Mouse (Mus musculus): Measurements from ENCODE around the gene Hus1b. TPM values are rescaled to one million over a fixed set of nuclear protein-coding genes. Genes with fewer than 3 reads are reported as not detected.

Gene Hus1b
- total RNA-seq (2021) = under 1 TPM; 0.46 to 0.96 TPM
- long read RNA-seq, experiment 1 = 0 reads
- long read RNA-seq, experiment 2 = 0 reads

DNA sequence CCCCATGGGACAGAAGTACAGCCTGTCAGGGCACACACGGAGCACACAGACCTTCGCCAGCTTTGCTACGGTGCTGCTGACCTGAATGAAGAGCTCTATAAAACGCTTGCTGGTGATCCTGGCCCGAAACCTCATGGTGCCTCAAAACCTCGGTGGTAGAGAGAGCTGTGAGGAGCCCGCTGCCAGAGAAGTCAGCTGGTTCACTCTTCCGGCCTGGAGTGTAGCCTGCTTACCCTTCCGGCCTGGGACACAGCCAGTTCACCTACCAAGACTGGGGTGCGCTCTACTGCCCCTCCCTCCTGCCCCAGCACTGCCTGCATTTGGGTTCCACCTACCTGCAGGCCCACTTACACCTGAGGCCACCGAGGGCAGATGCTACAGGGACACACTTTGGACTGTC lies at the start of gene Hus1b:
Gene Hus1b (minus strand): TSS at position 220 of the 400 bp plus-strand sequence.
- no peak for DNase-seq

DNA sequence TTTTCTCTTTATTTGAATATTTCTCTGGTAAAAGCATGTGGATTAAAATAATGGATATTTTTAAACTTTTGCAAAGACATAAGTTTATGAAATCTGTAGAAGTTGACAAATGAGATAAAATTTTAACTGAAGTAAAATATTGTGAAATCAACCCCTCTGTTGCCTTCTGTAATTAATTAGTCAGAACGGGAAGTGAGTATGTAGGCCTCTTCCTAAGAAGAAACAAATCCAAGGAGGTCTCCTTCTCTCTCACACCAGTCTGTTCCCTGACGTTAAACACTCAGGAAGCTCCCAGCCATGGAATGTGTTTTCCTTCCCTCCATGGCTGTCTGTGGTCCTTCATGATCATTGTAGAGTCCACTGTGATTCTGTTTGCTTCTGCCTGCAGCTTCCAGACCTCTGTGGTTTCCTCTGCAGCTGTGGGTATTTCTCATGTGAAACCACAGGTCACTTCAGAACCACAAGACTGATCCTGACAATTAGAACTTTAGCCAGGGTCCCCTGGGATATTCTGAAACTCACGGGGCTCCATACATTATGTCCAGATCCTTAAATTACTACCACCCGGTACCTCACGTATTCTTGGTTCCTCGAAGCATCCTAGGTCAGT lies 46.8 kb upstream of the Hus1b start:
- DNase-seq = no peak

DNA sequence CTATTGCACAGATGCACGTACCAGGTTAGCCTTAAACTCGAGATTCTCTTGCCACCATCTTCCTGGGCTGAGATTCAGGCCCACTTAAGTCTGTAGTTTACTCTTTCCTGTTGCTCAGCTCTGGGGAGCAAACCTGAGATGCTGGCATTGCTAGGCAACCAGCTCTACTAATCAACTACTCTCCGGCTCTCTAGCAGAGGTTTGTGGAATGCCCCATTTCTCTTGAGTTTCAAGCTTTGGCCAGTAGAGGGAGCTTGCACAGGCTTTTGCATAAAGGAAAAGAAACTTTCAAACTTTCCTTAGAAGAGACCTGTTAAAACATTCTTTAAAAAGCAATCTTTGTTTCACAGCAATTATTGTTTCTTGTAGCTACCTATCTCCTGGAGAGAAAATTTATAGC lies 46.3 kb upstream of the Hus1b start:
- DNase-seq = peak; percentile 14 to 49

DNA sequence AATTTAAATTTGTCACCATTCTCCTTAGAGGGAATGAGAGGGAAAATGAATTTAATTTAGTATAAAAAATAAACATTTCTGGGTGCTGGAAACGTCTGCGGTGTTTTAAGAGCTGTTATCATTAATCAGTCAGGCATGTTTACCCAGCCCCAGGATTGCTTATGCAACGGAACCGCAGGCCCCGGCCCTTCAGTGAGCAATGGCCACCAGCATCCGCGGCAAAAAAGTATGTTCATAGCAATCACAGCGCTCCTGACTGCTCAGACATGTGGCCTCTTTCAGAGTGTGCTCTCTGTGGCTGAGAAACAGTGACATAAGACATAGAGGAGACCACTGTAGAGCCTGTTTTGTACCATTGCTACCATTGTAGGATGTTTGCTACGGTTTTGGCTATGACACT lies 42.7 kb upstream of the Hus1b start:
- DNase-seq = no peak

DNA sequence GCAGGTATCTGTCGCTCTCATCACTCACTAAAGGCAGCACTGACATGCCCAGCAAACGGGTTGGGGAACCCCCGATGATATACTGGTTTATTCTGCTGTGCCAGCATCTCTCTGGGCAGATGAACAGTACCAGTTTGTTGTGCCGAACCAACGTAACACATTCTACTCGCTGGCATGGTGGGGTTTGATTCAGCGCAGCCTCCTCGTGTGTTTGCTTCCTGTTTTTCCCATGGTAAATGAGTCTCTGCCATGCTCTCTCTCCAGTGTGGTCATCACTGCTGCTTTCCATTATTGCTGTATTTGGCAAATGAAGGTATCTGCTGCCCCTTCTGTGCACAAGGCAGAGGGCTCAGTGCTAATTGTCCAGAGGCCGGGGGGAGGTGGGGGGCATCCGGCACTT lies 42.2 kb upstream of the Hus1b start:
- DNase-seq = no peak

DNA sequence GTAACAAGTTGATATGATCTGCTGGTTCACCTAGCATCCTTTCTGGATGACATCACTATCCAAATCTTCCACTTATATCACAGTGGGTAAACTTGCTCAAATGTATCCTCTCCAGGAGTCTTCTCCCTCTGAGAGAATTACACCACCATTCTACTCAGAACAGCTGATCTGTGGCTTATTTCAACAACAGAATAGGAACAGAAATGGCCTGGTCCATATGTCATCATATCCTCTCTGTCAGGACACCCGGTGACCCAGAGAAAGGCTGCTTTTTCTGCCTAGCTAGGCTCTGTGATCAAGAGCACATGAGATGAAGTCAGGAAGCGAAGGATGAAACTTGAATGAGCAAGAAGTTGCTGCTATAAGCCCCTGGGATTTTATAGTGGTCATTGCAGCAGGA lies 40.1 kb upstream of the Hus1b start:
- no peak for DNase-seq

DNA sequence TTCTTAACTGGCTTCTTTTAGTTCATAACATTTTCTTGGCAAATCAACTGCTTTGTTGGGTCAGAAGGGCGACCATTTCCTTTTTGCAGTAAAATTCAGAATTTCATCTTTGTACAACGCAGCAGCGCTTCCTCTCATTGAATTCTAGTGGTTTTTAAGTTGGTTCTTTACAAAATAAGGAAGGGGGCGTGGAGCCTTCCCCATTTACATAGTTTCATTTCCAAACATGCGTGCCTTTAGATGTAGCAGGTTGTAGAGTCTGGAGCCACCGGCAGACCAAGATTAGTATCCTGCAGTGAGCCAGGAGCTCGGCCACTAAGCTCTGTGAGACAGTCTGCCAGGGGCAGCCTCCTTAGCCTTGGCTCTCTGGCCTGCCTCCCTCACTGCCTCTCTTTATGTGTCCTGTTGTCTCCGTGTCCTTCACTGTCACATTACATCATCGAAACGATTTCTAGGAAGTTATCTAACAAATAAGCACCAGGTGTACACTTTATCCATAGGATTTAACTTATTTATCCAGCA lies 39.4 kb upstream of the Hus1b start:
- peak in 1 of 2 experiments; percentile 2 for DNase-seq

DNA sequence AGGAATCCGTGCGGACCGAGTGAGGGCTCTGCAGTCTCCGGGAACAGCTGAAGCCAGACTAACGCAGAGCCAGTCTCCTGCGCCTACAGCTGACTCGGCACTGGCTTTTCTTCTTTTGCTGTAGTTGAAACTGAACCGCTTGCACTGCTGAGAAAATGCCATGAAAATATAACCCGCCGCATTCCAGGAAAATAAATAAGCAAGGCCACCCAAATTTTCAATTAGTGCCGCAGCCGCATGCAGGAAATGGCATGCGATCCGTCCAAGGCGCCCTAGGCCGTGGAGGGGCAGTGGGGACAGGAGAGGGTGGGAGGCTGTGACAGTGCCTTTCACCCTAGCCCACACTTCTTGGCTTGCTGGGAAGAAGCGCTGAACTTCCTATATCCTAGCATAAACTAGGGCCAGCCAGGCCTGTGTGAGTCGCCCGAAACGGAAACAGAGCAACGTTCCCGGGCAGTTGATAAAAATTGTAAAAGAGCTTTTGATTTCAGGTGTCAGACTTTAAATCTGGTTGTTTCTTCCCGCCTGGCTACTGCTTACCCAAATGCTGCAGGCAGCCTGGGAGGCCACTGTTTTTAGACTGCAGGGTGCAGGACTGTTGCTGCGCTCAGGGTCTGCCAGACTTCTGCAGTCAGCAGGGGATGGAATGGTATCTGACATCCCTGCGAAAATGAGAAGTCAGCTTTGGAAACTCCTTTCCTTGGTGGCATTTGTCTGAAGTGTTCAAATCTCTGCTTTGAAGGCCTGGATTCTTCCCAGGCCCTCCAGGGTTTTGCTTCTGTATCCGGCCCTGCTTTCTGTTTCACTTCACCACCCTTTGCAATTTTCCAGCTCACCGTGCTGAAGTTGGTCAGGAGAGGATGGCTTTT lies 38.3 kb upstream of the Hus1b start:
- peak; percentile 67 to 70 for DNase-seq

DNA sequence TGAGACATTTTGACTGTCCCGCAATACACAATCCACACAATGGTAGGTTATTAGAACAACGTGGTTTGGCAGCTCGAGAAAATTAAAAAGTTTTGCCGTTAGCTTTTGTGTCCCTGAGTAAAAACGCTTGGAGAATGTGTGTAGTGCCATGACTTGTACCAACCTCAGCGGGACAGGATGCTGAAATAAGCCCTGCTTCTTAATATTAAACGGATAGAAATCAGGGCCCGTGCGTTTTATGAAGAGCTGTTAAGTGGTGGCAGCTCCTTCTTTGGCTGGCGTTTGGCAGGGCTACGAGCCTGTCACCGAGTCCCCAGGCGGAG lies 37.7 kb upstream of the Hus1b start:
- DNase-seq = no peak

DNA sequence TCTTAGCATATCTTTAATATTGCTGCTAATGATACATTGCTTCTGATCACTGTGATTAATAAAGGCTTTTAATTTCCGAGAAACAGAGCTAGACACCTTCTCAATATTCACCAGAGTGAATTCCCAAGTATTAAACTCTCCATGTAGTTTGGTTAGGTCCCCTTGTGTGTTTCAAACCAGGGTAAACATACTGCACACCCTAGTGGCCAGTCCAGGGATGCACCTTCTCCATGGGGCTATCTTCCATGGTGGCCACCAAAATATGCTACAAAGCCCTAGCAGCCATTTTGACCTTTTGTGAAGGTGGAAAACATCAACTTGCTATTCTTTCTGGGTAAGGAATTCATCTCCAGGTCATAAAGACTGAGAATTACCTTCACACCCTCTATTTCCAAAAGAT lies 34.1 kb upstream of the Hus1b start:
- peak; percentile 54 to 61 for DNase-seq

DNA sequence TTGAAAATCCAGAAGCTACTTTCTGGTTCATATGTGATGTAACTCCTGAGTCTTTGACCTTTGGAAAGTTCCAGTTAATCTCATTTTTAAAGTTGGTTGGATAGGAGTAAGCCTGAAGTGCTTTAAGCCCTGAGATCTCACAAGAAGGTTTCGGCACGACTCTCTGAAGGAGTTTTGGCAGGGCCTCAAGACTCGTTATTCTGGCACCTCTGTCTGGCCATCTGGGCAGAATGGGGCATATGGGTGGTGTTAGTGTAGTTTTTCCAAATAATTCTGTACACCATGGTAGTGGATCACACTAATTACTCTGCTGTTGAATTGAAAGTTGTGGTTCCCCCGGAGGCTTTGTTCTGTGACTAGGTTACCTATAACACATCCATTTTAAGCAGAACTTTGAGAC lies 30.7 kb upstream of the Hus1b start:
- no peak for DNase-seq

DNA sequence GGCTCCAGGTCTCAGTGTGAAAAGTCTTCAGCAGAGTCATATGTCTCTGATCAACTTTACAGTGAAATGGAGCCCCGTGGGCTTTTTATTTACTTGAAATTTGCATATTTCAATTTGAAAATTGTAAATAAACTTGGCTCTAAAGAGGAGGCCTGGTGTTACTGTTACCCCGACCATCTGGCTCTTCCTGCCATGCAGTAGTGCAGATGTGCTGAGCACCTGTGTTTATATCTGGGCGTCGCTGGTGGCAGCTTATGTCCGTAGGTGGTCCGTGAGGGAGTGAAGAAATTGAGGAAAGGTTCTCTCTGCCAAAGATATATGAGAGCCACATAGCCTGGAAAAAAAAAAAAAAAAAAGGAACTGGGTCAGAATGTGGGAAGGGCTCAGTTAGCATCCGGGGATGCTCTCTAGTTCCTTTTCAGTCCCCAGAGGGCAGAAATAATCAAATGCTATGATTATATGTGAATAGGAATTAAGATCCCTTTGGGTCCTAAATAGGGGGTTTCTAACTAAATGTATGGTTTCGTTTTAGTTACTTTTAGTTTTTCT lies 29.1 kb upstream of the Hus1b start:
- DNase-seq = no peak

DNA sequence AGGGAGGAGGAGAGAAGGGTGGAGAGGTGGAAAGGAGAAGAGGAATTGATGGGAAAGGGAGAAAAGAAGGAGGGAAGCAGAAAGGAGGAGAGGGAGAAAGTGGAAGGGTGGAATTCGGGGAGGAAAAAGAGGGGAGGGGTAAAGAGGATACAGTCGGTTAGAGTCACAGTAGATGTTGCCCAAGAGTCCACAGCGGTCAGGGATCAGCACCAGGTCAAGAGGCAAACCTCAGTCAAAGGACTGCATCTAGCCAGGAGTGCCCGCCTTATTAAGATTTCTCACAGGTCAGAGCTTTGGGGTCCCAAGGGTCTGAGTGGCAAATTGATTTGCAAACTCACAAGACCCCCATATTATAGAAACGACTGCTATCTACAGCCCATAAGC lies 26.7 kb upstream of the Hus1b start:
- no peak for DNase-seq

DNA sequence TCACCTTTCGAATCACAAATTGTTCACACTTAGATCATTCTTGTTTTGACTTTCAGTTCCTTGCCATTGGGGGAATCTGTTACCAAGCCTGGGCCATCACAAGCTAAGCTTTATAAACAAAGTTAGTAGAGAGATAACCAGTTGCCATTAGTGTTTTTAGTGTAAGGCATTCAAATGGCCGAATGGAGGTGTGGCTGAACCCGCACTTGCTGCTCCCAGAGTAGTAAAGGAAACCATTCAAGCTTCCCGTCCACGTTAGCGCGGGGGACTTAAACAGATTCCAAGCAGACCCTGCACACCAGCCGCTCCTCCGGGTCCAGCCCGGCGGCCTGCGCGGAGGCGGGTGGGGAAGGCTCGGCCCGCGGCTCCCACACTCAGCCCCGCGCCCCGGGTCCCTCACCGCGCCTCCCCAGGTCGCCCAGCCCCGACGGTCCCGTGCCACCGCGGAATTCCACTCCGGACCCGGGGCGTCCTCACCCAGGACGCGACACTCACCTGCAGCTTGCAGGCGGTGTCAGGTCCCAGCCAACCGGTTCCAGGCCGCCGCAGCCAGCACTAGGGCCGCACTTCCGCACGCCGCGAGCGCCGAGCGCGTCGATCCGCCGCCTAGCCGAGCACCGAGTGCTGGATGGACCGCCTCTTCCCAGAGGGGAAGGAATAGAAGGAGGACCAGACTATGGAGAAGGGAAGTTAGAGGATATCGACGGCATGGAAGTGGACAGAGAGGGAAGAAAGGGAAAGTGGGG lies 26.1 kb upstream of the Hus1b start, which contains the start of the genes Exoc2 and Gm5447:
Gene Exoc2 (minus strand): TSS at position 593 of the 746 bp plus-strand sequence.
Gene Gm5447 (plus strand): TSS at position 704 of the 746 bp plus-strand sequence.
- DNase-seq = peak; percentile 89 to 90

DNA sequence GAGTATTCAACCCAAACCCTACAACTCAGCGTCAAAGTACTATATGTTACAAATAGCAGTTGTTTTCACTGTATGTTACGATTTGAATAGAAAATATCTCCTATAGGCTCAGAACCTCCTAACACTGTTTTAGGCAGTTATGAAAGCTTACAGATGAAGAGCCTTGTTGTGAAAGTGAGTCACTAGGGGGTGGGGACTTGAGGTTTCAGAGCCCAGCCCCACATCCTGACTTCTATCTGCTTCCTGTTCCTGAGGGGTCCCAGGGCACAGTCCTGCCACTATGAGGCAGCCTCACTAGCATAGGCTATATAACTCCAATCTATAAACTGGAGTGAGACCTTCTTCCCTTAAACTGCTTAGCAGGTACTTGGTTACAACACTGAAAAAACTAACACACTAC lies 24.5 kb upstream of the Hus1b start:
- peak; percentile 16 to 18 for DNase-seq

DNA sequence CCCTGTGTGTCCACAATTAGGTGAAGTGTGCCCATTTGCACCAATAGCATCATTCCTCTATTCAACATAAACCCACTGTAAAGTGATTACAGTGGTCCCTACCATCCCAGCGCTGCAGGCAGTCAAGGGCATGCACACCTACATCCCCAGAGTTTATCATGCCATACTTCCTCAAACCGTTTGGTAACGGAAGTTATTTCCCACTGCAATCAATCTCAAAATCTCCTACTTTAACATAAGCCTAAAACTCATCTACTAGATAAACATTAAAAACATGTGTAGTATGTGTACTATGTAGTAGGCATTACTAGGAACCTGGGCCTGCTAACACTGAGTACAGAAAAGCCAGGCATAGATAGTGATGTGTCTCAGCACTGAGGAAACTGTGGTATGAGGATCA lies 23.5 kb upstream of the Hus1b start:
- no peak for DNase-seq

DNA sequence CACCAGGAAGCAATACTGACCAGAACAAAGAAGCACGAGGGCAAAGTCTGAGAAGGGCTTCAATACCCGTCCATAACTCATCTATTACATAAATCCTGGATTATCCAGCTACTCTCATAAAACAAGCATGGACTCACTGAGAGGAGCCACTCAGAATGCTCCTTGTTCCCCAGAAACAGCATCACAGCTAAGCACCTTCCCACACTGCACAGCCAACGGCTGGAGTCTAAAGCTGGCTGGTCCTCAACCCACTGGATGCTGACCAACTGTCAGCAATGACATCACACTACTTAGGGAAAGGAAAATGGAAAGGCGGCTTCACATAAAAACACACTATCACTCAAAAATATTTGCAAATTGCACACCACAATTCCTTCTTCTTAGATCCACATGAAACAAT lies 20.8 kb upstream of the Hus1b start:
- no peak for DNase-seq

DNA sequence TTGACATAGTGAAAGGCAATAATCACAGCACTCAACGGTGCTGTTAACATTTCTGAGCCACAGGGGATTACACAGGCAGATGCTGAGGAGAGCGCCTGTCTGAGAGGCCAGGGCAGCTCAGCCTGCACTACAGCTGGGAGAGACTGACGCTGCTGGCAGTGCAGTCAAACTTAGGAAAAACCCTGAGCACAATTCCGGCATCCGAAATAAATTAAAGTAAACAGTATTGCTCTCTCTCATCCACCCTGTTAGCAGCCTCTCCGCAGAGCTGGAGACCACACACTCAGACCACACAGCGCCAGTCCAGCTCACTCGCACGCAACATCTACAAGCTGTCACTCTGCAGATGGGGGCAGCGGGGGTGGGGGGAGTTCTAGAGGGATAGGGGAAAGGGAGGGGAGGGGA lies 18.9 kb upstream of the Hus1b start:
- no peak for DNase-seq

DNA sequence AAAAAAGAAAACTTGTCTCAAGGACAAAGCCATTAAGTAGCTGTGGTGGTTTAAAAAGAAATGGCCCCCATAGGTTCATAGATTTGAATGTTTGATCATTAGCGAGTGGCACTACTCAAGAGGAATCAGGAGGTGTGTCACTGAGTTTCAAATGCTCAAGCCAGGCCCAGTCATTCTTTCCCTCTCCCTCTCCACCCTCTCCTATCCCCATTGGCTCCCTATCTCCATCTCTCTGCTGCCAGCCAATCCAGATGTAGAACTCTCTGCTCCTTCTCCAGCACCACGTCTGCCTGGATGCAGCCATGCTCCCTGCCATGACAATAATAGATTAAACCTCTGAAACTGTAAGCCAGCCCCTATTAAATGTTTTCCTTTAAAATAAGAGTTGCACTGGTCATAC lies 14.4 kb upstream of the Hus1b start:
- no peak for DNase-seq

DNA sequence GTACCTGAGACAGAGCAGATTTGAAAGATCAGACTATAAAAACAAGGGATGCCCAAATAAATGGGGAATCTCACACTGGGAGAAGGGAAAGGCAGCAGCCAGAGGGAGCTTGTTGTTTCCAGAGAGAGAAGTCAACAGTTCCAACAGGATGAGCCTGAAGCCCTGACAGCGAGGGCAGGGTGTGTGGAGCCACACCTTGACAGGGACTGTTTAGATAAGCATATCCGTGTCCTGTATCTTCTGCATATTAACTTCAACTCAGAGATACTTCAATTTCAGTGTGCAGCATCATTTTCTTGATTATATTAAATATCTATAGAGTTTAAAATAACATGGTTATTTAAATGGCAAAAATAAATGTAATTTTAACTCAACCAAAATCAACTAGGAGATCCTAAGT lies 13.2 kb upstream of the Hus1b start:
- no peak for DNase-seq

DNA sequence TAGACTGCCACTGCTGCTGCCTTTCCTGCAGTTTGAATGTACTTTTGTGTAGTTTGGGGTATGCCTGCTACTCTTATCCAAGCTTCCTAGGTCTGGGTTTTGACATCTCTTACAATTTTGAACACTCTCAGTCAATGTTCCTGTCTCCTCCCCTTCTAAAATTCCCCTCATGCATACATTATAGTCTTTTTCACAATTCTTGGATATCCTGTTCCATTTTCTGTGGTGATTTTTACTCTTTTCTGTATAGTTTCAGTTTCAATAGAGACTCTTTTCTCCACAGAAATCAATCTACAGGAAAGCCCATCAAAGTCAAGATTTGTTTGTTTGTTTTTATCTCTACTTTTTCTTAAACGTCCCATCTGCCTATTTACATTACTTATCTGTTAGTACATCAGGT lies 6.0 kb upstream of the Hus1b start:
- DNase-seq = no peak

DNA sequence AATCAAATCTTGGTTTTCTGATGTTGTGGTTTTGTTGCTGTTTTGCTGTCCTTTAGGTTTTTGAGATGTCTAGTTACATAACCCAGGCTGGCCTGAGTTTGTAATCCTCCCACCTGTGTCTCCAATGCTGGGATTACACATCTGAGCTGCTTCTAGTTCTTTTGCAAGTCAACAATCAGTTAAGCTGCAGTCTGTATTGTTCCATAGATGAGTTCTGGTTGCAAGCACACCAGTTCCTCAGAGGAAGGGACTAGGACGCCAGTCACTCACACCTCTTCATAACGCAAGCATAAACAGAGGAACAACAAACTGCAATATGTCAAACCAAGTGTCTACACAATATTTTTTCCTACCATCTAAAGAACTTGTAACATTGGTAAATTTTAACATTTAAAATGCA lies 4.5 kb upstream of the Hus1b start:
- DNase-seq = no peak

DNA sequence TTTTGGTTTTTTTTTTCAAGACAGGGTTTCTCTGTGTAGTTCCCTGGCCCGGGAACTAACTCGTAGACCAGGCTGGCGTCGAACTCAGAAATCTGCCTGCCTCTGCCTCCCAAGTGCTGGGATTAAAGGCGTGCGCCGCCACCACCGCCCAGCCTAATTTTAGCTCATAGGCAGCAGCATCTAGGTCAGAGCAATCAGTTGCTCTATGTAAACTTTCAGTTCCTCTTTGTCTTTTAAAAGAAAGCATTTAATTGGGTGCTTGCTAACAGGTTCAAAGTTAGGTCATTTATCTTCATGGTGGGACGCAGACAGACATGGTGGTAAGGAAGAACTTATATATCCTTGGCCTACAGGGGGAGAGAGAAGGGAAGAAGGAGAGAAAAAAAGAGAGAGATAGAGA lies 1.6 kb upstream of the Hus1b start:
- DNase-seq = no peak
